Mouse (Mus musculus) erythroblast, embryonic 14.5 days (primary cell): ENCODE measurements around the gene Cisd3.

Source experiments
- GATA1 ChIP-seq: IDR thresholded peaks from 2 replicates; pipeline ENCODE4 v1.6.1; 2012; ENCODE audit warnings: low read length, inconsistent platforms, mixed read lengths
- TAL1 ChIP-seq: IDR thresholded peaks from 3 replicates; pipeline ENCODE4 v1.6.1; 2012; ENCODE audit warnings: low read length, inconsistent platforms, mixed read lengths

DNA sequence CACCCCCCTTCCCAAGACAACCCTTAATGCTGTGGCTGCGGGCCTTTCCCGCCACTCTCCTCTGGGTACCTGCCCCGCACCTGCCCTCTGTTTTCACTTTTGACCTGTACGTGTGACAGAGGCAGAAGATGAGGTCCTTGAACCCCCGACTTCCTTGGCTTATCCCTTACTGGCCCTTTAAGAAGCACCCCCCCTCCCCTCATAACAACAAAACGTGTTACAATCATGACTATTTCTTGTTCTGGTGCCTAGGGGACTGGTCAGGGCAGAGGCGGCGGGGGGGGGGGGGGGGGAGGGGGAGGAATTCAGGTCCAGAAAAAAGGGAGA lies 21.3 kb upstream of the Cisd3 start:
- TF ChIP-seq TAL1: no peak
- TF ChIP-seq GATA1: no peak
